Mouse (Mus musculus): Measurements from ENCODE around the gene Farp2.

DNA sequence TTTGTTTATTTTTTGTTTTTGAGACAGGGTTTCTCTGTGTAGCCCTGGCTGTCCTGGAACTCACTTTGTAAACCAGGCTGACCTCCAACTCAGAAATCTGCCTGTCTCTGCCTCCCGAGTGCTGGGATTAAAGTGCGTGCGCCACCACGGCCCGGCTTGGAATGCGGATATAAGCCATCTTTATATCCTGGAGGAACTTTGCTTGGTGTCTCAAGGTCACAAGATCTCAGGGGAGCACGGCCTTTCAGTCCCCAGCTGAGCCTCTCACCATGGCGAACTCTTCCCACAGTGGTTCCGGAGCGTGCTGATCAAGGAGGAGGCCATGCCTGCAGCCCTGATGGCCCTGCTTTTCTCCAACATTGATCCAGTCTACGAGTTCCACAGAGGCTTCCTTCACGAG, 92.0 kb downstream of the Farp2 start:
- TF ChIP-seq CTCF (IDR thresholded peaks at IDR 0.05; ENCODE audit: borderline replicate concordance, insufficient read depth, low read depth, low read length) (no peak), POLR2A (IDR thresholded peaks at IDR 0.05; ENCODE audit: borderline replicate concordance, insufficient read depth, low read length) (no peak)

All from cerebellum, adult 2 months (tissue).